Mouse (Mus musculus) kidney, adult 18-20 months (tissue): ENCODE measurements around the gene Wdr62.

Experiments
- DNase-seq: peaks from one replicate; pipeline ENCODE4 v3.0.0; 2021

Wdr62 gene

DNA sequence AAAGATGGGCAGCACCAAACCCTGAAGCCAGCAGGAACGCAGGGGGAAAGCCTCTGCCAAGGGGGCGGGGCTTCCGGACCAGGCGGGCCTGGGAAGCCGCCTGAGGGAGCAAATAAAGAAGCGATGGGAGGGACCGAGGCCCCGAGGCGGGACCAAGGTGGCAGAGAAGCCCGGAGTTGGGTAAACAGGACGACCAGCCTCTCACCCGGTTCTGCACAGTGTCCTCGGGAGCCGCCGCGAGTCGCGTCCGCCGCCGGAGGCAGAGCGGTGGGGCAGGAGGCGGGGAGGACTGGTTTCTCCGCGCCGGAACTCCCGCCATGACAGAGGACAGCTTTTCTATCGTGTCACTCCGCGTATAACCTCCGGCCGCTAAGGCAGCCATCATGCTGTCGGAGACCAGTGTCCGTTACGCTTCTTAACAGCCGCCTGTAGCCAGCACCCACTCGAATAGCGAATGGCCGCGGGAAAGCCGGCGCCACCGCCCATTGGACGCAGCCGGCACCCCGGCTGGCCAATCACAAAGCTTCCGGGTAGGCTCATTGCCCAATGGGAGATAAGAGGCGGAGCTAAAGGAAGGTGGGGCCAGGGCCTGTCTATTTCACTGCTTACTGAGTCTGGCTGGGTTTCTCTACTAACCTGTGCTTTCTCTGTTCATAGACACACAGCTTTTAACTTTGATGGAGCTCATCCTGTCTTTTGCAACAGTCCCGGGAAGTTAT lies at the start of gene Wdr62, which contains the start of gene Thap8:
Gene Wdr62, minus strand, starts transcription at position 469 of the 719 bp plus-strand sequence.
Gene Thap8, plus strand, starts transcription at position 144 of the 719 bp plus-strand sequence.
- DNase-seq = peak; percentile 92

DNA sequence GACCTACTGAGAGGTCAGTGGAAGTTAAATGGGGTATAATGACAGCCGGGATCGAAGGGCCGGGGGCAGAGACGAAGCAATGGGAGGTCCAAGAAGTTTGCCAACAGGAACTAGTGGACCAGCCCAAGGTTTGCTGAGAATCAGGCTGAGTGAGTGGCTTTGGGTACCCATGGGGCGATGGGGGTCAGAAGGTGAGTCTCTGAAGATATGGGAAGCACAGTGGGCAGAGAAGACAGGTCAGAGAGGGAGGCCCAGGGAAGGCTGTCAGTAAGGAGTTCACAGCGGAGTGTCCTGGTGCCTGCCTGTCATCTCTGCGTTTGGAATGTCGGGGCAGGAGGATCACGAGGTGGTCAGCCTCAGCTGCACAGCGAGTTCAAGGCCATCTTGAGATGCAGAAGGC lies 48.2 kb upstream of the Wdr62 start:
- no peak for DNase-seq

DNA sequence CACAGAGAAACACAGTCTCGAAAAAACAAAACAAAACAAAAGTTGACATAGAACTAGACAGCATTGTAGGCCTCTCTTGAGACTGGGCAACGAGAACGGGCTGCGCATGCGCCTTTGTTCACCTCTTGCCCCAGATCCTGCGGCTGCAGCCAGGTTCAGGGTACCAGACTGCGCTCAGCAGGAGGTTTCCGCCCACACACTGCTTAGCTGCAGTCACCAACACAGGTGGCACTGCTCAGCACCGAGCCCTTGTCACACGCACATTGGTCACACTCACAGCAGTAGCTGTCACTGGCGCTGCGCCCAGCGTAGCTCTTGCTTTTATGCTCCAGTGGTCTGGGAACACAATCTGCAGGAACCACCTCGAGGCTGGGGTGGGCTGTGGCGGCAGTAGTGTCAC lies 46.9 kb upstream of the Wdr62 start:
- peak; percentile 54 for DNase-seq

DNA sequence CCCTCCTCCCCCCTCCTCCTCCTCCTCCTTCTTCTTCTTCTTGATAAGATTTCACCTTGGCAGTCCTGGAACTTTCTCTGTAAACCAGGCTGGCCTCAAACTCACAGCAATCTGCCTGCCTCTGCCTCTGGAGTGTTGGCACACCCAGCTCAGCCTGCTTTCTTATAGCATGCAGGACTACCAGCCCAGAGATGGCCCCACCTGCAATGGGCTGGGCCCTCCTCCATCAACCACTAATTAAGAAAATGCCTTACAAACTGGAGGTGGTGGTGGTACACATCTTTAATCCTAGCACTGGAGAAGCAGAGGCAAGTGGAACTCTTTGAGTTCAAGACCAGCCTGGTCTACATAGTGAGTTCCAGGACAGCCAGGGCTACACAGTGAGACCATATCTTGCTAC lies 46.2 kb upstream of the Wdr62 start:
- DNase-seq = no peak

DNA sequence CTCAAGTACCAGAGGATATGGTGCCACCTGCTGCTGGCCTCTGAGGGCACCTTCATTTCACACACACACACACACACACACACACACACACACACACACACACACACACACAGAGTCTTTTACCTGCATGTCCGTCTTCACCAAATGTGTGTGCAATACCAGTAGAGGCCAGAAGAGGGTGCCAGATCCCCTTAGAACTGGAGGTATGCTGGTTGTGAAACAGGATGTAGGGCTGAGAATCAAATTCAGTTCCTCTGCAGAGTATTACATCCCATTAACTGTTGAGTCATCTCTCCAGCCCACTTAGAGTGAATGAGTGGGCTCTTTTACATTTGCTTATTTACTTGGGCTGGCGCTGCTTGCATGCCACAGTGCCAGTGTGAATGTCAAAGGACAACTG lies 45.1 kb upstream of the Wdr62 start:
- no peak for DNase-seq

DNA sequence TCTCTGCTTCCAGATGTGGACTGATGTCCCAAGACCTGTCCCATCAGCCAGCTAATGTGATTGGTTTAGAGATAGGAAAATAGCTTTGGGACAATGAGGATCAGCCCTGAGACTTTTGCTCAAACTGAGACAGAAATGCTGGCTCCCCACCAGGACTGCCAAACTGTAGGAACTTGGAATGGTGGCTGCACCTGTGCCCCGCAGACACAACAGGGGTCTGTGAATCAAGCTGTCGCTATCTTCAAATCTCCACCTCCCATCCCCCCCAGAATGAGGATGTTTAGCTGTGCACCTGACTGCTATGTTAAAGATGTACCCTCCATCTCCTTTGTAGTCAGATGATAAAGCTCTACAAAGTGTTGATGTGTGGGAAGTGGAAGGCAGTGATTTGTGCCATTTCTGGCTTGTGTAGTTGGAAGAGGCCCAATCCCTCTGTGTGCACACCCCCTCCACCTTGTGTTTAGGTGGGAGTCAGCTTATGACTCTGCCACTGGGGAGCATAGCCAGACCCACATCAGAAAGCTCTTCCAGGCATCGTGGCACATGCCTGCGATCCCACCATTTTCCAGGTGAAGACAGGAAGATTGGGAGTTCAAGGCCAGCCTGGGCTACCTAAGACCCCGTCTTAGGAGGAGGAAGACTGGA lies 44.2 kb upstream of the Wdr62 start:
- no peak for DNase-seq

DNA sequence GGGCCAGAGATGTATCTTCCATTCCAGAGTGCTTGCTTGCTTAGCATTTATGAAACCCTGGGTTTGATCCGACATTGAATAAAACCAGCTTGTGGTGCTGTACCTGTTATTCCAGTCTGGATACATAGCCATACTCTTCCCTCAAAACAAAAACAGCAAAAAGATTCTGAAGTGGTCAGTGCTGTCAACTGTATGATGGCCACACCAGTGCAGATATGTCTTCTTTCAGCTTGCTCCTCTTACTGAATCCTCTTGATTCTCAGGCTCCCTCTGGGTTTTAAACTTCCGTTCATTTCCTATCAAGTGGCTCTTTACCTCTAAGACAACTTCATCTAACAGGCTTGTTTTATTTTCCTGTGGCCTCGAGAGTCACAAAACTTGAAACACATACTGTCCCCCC lies 43.6 kb upstream of the Wdr62 start, which contains the start of gene Sdhaf1:
Gene Sdhaf1, minus strand, starts transcription at position 101 of the 400 bp plus-strand sequence.
- no peak for DNase-seq

DNA sequence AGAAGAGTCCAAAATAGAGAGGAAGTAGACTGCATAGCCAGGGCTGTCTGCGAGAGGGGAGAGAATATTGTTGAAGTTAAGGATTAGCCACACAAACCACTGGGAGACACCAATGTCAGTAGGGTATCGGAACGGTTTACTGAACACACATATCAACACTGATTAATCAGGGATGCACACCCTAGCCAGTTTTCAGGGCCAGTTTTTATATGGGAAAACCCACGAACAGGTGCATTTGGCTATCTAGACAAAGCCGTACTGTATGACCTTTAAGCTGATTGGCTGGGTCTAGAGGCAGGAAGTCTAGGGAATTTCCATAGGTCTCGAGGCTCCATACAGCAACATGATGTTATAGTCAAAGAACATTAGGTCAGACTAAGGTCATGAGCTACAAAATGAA lies 42.6 kb upstream of the Wdr62 start:
- DNase-seq = no peak

DNA sequence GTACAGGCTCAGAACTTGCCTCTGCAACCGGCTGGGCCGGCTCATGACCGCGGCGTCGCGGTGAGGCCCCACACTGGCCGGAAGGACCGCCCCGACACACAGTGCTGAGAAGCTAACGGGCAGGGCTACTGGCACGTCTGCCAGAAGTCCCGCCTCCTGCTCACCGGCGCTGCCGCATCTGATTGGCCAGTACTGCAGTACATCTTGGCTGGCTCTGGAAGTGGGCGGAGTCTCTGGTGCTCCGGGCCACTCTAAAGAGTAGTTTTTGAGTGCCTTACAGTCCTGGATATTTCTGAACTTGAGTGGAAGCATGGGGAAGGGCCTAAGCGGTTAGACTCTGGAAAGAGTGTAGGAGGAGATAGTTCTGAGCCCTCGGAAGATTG lies 42.1 kb upstream of the Wdr62 start:
- DNase-seq = peak; percentile 97

DNA sequence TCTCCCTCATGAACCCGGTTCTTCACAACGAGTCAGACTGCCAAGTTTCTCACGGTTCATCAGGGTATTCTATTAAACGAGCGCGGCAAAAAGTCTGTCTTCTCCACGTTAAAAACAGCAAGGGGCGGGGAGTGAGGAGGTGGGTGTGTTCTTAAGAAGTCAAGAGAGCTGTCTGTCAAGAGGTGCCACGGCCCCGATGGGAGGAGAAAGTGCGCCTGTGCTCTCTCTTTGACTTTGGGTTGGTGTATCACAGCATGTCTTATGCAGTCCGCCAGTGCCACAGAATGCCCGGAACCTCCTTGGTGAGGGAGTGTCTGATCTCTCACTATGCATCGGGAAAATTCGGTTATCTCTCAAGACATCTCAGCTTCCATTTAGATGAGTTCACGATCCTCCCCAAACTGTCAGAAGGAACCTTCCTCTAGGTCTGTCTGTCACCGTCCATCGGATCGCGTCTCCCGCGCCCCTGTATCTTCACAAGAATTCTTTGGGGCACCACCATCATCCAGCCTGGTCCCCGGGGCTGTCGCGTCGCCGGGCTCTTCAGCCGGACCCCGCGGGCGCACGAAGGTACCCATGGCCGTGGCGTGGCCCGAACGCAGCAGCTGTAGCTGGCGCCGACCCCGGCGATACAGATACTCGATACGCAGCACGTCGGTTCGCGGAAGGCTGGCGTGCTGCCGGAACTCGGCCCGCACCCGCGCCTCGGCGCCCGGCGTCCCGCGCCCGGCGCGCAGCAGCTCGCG lies 41.5 kb upstream of the Wdr62 start, which contains the start of gene E130208F15Rik:
Gene E130208F15Rik, plus strand, starts transcription at position 202 of the 746 bp plus-strand sequence.
- peak; percentile 84 for DNase-seq

DNA sequence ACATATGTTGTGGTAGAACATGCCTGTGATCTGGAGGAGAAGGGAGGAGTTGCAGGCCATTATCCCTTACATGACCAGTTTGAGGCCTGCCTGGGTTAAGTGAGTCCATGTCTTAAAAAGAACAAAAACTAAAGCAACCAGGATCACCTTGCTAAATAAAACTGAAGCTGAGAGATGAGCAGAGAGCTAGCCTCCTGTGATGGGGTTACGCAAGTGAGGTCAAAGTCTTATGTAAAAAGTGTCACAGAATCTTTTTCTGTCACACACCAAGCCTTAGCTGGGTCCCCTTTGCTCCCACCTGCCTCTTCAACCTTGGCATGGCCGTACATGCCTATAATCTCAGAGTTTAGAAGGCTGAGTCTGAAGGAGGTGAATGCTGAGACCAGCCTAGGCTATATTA lies 40.7 kb upstream of the Wdr62 start:
- DNase-seq = no peak

DNA sequence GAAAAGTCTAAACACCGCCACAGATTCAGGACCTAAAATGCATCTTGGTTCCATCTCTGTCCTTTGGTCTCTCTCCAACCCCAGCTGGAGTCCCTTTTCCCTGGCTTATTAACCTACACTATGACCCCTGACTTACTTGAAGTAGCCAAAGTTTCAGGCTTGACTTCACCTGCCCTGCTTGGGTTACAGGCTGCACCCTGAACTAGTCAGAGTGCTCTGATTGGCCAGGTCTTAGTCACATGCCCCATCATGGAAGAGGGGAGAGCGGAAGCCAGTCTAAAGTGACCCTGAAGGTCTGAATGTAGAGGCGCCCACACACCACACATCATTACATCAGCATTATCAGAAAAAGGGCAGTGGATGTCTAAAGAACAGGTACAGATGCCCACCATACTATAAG lies 37.9 kb upstream of the Wdr62 start:
- DNase-seq = no peak

DNA sequence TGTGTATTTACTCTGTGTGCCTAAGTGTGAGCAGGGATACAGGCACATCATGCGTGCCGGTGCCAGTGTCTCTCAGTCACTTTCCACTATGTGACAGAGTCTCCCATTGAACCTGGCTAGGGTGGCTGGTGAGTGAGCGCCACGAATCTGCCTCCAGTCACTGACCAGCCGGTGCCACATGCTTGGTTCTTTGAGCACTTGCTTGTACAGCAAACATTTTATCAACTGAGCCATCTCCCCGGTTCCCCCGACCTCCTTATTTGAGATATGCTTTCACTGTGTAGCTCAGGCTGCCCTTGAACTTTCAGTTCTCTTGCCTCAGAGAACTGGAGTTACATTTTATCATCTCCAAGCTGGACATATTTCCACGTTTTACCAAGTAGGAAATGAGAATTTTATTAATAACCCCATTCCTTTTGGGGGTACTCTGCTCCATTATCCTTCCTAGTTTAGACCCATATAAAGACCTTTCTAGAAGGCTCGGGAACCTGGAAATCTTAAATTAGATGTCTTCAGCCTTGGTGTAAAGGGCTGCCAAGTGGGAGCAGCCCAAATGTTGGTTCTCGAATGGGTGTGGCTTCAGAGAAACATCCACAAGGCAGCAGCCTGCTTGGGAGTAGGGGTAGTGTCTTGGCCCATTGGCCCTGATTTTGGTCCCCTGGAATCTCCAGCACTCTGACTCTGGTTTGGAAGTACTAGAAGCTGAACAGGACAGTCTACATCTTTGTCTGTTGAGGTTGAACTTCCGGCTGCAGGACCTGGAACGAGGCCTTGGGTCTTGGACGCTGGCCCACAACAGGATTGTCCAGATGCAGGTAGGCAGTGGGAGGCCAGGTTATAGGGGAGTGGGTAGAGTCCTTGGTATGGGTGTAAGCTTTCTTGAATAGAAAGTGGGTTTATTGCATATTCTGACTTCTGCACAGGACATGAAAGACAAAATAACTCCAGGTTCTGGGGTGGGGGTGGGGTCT lies 35.6 kb upstream of the Wdr62 start:
- no peak for DNase-seq

DNA sequence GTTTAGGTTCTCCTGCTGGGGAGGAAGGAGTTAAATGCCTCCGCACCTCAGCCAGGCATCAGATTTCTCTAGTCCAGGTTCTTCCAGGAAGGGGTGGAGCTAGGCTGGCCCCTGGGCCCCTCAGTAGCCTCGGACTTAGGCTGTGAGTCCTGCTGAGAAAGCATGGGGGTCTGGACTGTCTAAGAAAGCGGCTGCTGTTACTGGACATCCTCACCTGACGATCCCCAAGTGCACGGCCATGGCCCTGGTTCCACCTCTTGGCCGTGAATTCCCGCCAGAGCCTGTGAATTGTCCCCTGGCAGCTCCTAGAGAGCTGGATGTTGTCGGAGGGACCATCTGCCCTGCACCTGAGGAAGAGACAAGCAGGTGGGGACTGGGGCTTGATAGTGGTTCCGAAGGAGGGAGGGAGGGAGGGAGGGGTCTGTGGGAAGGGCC lies 34.5 kb upstream of the Wdr62 start, which contains the start of gene Syne4:
Gene Syne4, plus strand, starts transcription at position 87 of the 435 bp plus-strand sequence.
- no peak for DNase-seq

DNA sequence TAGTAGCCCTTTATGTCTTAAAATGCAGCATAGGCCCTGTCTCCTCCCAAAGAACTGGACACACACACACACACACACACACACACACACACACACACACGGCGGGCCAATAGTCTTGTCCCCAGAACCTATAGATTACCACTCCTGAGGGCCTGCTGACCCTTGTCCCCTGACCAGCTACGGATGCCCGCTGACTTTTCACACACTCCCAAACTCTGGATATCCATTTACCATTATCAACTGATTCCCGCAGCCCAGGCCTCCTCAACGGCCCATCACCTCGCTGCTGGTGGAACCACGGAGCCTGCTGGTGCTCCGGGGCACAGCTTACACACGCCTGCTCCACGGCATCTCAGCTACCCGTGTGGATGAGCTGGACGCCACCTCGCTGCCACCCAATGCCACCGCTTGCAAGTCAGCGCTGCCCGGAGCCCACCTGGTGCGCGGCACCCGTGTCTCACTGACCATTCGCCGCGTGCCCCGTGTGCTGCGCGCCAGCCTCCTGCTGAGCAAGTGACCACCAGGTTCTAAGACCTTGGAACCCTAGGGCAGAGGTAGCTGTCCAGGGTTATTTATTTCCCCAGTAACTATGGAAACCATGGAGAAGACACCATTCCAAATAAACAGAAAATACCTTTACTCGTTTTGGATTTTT lies 33.6 kb upstream of the Wdr62 start:
- DNase-seq = peak; percentile 78

DNA sequence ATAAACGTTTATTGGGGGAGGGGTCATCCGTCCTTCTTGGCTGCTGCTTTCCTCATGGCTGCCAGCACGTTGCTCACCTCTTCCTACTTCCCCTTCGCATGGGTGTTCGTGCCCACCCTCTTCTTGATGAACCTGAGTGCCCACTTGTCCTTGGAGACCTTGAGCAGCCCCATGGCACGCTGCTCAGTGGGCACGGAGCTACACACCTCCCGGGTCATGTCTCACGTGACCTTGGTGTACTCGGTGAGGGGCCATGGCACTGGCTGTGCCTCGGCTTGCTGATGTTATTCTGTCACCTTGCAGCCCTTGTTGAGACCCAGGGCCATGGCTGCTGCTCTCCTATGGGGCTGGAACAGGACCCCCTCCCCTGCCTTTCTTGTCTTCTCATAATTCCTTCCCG lies 29.9 kb upstream of the Wdr62 start:
- no peak for DNase-seq

DNA sequence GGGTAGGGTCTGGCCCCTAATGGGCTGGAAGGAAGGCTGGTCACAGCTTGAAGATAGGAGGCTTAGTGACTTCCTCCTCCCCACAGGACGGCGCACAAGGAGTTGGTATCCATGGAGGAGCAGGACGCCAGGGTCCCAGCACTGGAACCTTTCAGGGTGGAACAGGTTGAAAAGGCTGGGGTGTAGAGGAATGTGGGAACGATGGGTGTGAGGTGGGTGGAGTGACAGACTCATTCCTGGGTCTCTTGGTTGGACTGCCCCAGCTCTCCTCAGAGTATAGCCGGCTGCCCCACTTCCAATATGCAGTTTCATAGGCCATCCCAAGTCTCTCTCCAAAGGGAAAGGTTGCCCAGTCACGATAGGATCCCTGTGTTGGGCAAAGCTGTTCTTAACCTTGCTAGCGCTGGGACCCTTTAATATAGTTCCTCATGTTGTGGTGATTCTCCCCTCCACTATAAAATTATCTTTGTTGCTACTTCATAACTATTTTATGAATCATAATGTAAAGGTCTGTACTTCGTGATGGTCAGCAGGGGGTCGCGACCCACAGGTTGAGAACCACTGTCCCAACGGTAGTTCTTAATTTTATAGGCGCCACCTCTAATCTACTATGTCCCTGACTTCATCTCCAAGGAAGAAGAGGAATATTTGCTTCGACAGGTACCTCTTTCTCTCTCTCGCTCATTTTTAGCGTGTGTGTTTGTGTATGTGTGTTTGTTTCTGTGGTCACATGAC lies 29.3 kb upstream of the Wdr62 start:
- DNase-seq = peak; percentile 42

DNA sequence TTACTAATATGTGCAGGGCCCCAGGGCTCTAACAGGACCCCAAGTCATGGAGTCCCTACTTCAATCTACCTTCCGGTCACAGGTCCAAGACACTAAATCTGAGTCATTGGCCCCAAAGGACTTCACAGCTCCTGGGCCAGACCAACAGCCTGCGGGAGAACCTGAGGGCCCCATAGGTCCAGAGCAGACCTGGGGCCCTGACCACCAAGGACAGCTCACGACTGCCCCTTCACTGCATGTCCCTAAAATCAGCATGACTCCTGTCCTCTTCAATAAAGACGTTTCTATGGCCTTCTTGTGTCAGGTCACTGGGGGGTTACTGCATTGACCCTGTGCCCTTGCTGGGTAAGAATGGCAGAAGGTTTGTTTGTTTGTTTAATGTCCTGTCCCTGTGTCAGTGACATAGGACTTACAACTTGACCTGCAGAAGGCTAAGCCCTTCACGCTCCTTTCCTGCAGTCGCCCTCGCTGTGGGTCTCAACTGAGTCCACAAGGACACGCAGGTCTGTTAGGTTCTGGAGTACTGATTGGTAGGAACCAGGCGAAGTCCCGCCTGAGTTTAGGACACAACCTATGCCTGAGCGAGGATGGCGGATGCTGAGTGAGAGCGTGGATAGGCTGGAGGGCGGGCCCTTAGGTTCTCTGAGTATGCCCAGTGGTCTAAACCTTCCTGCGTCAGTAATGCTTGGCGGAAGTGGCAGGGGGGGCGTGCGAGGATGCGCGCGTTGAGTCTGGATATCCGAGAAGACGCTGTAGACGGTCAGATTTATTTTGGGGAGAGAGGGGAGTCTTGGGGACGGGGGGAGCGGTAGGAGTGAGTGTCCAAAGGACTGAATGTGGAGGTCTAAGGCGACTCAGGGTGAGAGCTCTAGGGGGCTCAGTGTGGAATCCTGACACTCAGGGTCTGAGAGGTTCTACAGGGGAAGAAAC lies 28.1 kb upstream of the Wdr62 start, which contains the start of gene Alkbh6:
Gene Alkbh6, plus strand, starts transcription at position 642 of the 930 bp plus-strand sequence.
- peak; percentile 91 for DNase-seq

DNA sequence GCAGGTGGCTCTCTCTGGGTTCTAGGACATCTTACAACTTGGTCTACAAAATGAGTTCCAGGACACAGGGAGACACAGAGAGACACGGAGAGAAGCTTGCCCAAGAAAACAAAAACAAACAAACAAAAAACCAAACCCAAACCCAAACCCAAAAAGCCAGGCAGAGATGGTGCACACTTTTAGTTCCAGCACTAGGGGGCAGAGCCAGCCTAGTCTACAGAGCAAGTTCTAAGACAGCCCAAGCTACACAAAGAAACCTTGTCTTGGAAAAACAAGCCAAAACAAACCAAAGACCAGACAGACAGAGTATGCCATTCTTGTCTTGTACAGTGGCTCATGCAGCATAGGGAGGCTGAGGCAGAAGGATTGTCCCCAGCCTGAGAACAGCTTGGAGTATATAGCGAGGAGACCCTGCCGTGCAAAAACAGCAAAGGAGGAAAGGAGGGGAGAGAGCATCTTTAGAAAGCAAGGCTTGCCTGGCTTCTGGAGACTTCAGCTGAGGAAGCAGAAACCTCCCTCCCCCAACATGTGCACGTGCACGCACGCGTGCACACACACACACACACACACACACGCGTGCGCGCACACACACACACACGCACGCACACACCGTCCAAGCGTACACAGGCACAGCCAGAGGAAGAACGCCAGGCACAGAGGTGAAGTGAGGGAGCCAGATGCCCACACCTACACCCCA lies 26.0 kb upstream of the Wdr62 start:
- no peak for DNase-seq
